Mouse (Mus musculus) T-helper 17 cell (primary cell): ENCODE data around the gene Ppp2r3d.
"Not testable (repeated sequence)": the region's sequence is repeated elsewhere in the genome, so short reads cannot be mapped to it uniquely, and the experiment has no call there.

ENCODE experiments used
- in situ Hi-C, 2 experiments: fragments of 300-600 bp; cut with MboI, MseI; formaldehyde crosslinking; loops; 1 replicate in 1 of 2; 2 replicates in 1 of 2; pipeline ENCODE4 v1.15.1; 2025; ENCODE audit warnings: high pct_unique_total_duplicates in 2 of 2

Gene Ppp2r3d

GRCm38 (mm10) chr9:124476096-124476902 lies at the start of gene Ppp2r3d:
Ppp2r3d (minus strand) TSS chr9:124476898.
- in situ Hi-C loops = loop anchor here (5.0 kb wide), 2 partner anchors 34 to 89 kb away; no protein-coding TSS in a partner anchor

- in situ Hi-C loops = loop anchor here in 1 of 2 experiments (5.0 kb wide), 1 partner anchor 236 kb away; no protein-coding TSS in a partner anchor
Observed at GRCm38 (mm10) chr9:124493693-124494092, 17.0 kb upstream of the Ppp2r3d start, which contains the start of gene Gm21836. Gm21836 (minus strand) TSS chr9:124493793.

GRCm38 (mm10) chr9:124480361-124480980 lies 3.8 kb upstream of the Ppp2r3d start:
- in situ Hi-C loops = not testable (repeated sequence)

DNA sequence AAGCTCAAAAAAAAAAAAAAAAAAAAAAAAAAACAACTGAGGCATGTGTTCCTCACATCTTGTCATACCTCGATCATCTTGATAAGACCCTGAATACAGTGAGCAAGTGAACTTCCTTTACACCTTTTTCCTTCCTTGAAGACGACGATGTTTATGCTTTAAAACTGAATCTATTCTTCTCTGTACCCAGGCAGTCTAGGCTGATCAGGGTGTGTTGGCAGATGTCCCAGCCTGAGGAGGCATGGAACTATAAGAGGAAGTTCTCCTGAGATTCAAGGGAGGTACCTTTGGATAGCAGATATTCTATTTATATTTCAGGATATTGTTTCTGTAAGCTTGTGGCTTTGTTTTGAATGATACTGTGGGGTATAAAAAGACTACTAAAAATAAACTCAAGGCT lies 1.4 kb upstream of the Ppp2r3d start:
- in situ Hi-C loops = loop anchor here (5.0 kb wide), 2 partner anchors 36 to 91 kb away; no protein-coding TSS in a partner anchor

DNA sequence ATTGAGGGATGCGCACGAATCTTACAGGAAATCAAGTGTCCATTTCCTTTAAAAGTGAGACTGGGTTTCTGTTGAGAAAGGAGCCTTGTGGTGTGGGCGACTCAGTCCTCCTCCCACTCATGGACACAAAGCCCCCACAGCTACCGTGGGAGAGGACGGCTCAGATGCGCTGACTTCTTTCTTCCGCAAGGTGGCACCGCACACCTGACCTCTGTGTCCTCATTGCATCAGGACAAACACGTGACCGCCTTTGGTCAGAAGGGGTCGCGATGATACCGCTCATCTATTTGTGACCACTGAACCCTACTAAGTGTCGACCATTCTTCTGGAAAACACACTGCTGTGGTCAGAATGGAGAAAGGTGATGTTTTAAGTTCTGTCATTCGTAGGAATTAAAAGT lies 1.0 kb downstream of the Ppp2r3d start:
- in situ Hi-C loops = loop anchor here (5.0 kb wide), 2 partner anchors 33 to 88 kb away; no protein-coding TSS in a partner anchor

DNA sequence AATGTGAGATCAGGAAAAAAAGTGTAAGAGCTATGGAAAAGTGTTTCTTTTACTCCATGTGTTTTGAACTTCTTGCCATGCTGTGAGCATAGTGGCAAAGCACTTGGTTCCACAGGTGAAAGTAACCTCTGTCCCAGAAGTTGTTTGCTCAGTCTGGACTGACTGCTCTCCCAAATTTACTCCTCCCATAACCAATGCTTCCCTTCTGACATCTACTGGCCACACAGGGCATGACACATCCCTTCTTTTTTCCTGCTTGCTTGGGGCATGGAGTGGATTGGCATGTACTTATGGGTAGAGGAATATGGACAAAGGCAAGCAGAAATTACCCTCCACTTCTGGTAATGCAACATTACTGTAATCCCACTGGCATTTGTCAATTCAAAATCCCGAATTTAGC lies 20.1 kb downstream of the Ppp2r3d start:
- in situ Hi-C loops = no loop called here

GRCm38 (mm10) chr9:124442533-124442855 lies 34.2 kb downstream of the Ppp2r3d start:
- in situ Hi-C loops = loop anchor here (5.0 kb wide), 1 partner anchor 35 kb away; the partner anchor contains the start of gene Ppp2r3d (in 2 of the 2)

GRCm38 (mm10) chr9:124441681-124442532 lies 34.8 kb downstream of the Ppp2r3d start:
- in situ Hi-C loops = loop anchor here (5.0 kb wide), 1 partner anchor 35 kb away; the partner anchor contains the start of gene Ppp2r3d (in 2 of the 2)

GRCm38 (mm10) chr9:124440724-124441045 lies 36.0 kb downstream of the Ppp2r3d start:
- in situ Hi-C loops = loop anchor here (5.0 kb wide), 1 partner anchor 37 kb away; the partner anchor contains the start of gene Ppp2r3d (in 2 of the 2)

DNA sequence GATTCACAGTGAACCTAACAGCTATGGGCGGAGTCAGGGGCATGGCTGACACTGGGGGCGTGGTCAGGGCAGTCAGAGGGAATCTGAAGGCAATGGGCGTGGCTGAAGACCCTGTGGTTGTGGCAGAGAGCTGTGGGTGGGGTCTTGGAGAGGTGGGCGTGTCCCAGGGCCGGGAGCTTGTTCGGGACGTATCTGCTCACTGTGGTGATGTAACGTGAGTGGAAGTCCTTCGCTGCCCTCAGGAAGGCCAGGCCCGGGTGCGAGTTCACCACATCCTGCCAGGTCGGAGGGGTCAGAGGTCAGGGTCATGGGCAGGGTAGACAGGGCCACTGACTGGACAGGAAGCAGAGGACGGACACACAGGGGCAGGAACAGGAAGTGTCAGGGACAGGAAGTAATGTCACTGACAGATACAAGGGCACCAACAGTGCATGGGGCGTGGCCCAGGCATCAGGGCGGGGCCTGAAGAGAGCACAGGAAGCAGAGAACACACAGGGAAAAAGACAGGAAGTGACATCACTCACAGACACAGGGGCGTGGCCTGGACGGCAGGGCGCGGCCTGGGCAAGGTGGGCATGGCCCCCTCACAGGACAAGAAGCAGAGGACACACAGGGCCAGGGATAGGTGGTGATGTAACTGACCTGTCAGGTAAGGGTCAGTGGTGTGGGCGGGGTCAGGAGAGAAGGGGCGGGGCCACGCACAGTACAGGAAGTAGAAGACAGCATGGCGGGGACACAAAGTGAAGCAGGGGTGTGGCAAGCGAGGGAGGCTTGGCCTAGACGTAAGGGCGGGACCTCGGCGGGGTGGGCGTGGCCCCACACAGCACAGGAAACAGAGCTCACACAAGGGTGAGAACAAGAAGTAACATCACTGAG lies 36.6 kb downstream of the Ppp2r3d start:
- in situ Hi-C loops = loop anchor here (5.0 kb wide), 2 partner anchors 37 to 68 kb away; partner anchors contain the start of gene Ppp2r3d (in 2 of the 2)

DNA sequence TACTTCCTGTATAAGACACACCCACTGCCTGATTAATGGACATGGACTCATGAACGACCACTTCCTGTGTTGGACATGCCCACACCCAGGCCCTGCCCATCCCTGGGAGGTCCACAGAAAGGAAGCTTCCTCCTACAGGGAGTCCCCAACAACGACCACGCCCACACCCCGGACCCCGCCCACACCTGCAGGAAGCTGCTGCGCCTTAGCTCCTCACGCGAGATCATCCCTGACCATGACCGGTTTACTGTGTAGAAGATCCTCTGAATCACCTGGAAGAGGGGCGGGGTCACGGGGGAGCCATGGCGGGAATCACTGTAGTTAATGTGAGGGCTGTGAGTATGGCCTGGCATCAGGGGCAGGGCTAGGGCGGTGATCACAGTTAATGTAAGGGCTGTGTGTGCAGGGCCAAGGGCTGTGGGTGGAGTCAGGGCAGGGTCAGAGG lies 37.3 kb downstream of the Ppp2r3d start:
- in situ Hi-C loops = loop anchor here (5.0 kb wide), 1 partner anchor 67 kb away; no protein-coding TSS in a partner anchor

DNA sequence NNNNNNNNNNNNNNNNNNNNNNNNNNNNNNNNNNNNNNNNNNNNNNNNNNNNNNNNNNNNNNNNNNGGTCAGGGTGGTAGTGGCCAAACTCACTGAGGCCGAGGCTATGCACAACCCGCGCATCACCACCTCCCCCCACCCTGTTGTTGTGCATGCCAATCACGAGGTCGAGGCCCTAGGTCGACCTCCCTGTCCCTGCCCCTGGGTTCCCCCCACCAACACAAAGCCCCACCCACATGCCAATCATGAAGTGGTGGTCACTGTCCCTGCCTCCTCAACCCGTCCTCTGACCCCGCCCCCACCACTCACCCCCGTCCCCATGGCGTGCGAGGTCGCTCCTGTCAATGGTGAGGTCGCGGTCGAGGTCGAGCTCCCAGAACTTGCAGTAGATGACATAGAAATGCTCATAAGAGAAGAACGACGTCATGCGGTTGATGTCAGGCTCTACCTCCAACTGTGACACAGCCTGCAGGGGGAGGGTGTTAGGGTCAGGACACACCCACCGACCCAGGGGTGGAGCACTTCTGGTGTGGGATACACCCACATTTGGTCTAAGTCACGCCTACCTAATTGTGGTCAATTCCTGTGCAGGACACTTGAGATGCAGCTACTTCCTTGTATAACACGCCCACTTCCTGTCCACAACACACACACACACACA lies 37.9 kb downstream of the Ppp2r3d start:
- in situ Hi-C loops = loop anchor here (5.0 kb wide), 1 partner anchor 67 kb away; no protein-coding TSS in a partner anchor

DNA sequence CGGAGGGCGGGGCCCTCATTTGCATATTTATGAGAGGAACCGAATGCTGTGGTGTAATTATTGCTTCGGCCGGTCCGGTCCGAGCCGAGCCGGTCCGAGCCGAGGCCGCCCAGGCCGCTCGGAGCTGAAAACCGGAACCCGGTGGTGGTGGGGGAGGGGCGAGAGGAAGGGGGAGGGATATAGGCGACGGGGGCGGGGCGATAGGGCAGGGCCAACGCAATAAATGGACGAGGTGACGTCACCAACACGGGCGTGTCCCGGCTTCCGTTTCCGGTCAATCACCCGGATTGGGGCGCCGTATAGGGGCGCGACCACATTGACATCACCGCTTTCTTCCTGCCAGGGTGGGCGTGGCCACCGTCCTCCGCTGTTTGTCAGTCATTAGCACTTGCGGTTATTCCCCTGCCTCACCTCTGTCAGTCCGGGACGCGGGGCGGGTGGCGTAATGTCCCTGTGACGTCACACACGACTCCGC lies 51.2 kb downstream of the Ppp2r3d start:
- in situ Hi-C loops = no loop called here

DNA sequence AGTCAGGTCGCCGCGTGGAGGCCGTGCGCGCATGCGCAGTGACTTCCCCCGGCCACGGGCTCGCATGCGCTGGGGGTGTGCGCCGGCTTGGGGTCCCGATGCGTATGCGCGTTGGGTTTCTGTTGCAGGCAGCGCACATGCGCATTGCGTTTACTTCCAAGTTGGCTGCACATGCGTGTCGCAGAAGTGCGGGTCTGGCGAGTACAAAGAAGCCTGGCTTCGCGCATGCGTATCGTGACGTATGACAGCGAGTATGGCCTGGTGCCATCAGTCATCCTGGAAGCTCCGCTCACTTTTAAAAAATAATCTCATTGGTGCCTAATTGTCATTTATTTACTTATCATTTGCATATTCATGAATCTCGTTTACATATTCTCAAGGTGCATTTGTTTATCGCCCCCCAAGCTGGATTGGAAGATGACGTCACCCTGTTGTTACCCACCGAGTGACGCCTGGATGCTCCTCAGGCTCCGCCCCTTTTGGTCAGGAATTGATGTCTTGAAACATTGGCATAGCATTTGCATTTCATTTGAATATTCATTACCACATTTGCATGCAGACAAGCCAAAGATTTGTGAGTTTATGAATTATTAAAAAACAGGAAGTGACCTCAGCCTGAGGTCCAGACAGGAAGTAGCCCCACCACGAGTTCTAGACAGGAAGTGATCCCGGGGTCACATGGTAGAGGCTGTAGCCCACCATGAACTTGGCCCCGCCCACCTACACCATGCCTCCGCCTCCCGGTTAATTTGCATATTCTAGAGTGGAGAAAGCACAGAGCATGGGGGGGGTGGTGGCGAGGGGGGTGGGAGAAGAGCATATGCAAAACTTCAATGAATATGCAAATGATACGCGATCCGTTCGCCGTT lies 51.9 kb downstream of the Ppp2r3d start:
- in situ Hi-C loops = no loop called here

- in situ Hi-C loops = no loop called here
Observed at GRCm38 (mm10) chr9:124424292-124424541, 52.5 kb downstream of the Ppp2r3d start.

- in situ Hi-C loops = no loop called here
Observed at GRCm38 (mm10) chr9:124423552-124424291, 53.0 kb downstream of the Ppp2r3d start.

DNA sequence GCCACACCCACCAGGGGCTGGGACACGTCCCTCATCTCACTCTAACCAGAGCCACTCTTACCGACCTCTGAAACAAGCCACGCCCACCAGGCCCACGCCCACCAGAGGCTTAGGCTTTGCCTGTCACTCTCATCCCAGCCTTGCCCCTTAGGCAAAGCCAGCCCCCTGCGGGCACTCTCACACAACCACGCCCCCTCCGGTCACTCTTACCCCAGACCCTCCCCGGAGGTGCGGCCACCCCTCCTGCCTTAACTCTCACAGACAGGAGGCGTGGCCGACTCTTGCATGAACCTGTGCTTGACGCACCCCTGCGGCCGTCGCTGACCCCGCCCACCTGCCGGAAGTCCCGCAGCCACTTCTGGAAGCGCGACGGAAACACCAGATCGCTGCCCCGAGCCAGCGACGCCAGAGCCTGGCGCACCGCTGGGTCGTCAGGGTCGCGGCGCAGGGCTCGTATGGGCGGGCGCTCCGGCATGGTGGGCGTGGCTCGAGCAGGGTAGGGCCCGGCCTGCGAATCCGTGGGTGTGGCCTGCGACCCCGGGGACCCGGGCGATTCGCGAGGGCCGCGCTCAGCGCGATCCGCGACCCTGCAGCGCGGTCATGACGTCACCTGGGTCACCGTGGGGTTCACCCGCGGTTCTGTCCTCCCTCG lies 53.7 kb downstream of the Ppp2r3d start:
- in situ Hi-C loops = no loop called here

DNA sequence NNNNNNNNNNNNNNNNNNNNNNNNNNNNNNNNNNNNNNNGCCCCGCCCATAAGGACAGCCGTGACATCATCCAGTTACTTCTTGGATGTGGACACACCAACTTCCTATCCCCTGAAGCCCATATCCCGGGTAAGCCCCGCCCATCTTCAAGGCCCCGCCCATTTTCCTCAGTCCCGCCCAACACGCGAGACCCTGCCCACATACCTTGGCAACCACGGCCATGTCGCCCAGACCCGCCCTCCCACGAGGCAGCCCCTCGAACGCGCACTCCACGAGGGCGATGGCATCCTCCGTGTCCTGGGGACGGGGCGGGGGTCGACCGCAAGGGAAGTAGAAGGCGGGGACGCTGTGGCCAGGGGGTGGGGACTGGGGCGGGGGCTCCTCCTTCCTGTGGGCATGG lies 54.3 kb downstream of the Ppp2r3d start:
- in situ Hi-C loops = no loop called here
